Mouse (Mus musculus): ENCODE results near the gene Egr2.

GRCm38 (mm10) chr10:67571443-67571842 lies 36.2 kb downstream of the Egr2 start:
- TF ChIP-seq CTCF (IDR thresholded peaks at IDR 0.05; ENCODE audit: low read depth, low read length), result no peak
- TF ChIP-seq EP300 (IDR thresholded peaks at IDR 0.05; ENCODE audit: insufficient read depth, low read depth, low read length), result no peak
